In genomic region chr13:30781905-30782304, GRCm38 (mm10) we compare ENCODE assay signal across 16 mouse cellular contexts. TPM values are rescaled to one million over a fixed set of nuclear protein-coding genes. Genes with fewer than 3 reads are reported as not detected.
DNase-seq lines count a peak whose midpoint lies in the region; ATAC-seq and TF ChIP-seq lines count a peak whose summit lies in the region.
"Had no signal": no experiment of that assay in that cellular context is flagged by ENCODE, and none has a peak within 500 bp of the region (broad histone marks: within the 10 kb centered on the region; RNA-seq: fewer than 3 reads in every experiment).

No protein-coding gene starts in this region.

- in situ Hi-C loops in CH12.LX (cut with MboI; ENCODE audit: low pct_ligation_motif_present, low pct_unique_long_range_greater_than_20kb, low sequenced_read_pairs) = no loop called here

- H3K27ac ChIP-seq in kidney, embryonic 14.5 days (ENCODE audit: low read depth, low read length) = no peak overlapping the region
- H3K27ac ChIP-seq in CH12.LX (ENCODE audit: insufficient read depth, low read depth) = no peak overlapping the region
- no peak overlapping the region for H3K27ac ChIP-seq in liver, embryonic 11.5 days (ENCODE audit: low read depth, low read length)
- H3K27ac ChIP-seq: embryonic facial prominence, embryonic 13.5 days; forebrain, embryonic 13.5 days; hindbrain, embryonic 14.5 days; layer of hippocampus, adult 2 months had no signal

- no peaks in the 10 kb centered on the region for H3K27me3 ChIP-seq in kidney, embryonic 14.5 days (ENCODE audit: control insufficient read depth, insufficient read depth, low read length)
- H3K27me3 ChIP-seq in CH12.LX (replicated peaks) = peaks cover 2% of the 10 kb centered on the region
- H3K27me3 ChIP-seq in myocyte (ENCODE audit: control insufficient read depth, insufficient read depth, insufficient read length) = no peaks in the 10 kb centered on the region
- no peaks in the 10 kb centered on the region for H3K27me3 ChIP-seq in liver, embryonic 11.5 days (replicated peaks; ENCODE audit: control insufficient read depth, insufficient read depth, low read length)
- H3K27me3 ChIP-seq: embryonic facial prominence, embryonic 13.5 days; forebrain, embryonic 13.5 days had no signal

- no peaks in the 10 kb centered on the region for H3K4me1 ChIP-seq in kidney, embryonic 14.5 days (ENCODE audit: control insufficient read depth, insufficient read depth, low read length)
- peaks cover 24 to 44% of the 10 kb centered on the region in 2 experiments for H3K4me1 ChIP-seq in CH12.LX (ENCODE audit: control insufficient read depth in 1 of 2, insufficient read depth in 2 of 2)
- no peaks in the 10 kb centered on the region for H3K4me1 ChIP-seq in liver, embryonic 11.5 days (replicated peaks; ENCODE audit: control insufficient read depth, insufficient read depth, low read length)
- H3K4me1 ChIP-seq: forebrain, embryonic 13.5 days had no signal

- H3K4me2 ChIP-seq in kidney, embryonic 14.5 days (replicated peaks; ENCODE audit: low read depth, low read length) = no peak overlapping the region
- H3K4me2 ChIP-seq in CH12.LX (ENCODE audit: insufficient read depth, low read depth, poor library complexity, severe bottlenecking) (peak overlapping the region; percentile 39), myocyte (ENCODE audit: low read depth) (peak overlapping the region; percentile 69)
- no peak overlapping the region for H3K4me2 ChIP-seq in liver, embryonic 11.5 days
- H3K4me2 ChIP-seq: forebrain, embryonic 13.5 days; hindbrain, embryonic 14.5 days had no signal

- TF ChIP-seq CTCF in CH12.LX (conservative IDR thresholded peaks at IDR 0.05 in 1 of 2, IDR thresholded peaks at IDR 0.05 in 1 of 2; ENCODE audit: low read depth in 2 of 2, low read length in 2 of 2) = no peak

- 0 out of 2 replicates have a peak, but pooled peaks have one; percentile 49 for ATAC-seq in kidney, embryonic 14.5 days (ENCODE audit: low FRiP score, low TSS enrichment)
- no peak for ATAC-seq in liver, embryonic 11.5 days (replicated peaks; ENCODE audit: low FRiP score)
- ATAC-seq: forebrain, embryonic 13.5 days had no signal

- H3ac ChIP-seq in myocyte (ENCODE audit: control insufficient read depth, insufficient read length) = no peak overlapping the region

- H3K79me2 ChIP-seq in CH12.LX (replicated peaks; ENCODE audit: control insufficient read depth, extremely low read depth, insufficient read depth, poor library complexity, severe bottlenecking) = no peaks in the 10 kb centered on the region
- H3K79me2 ChIP-seq in myocyte (ENCODE audit: control insufficient read depth, insufficient read depth) = no peaks in the 10 kb centered on the region

- DNase-seq in kidney, postnatal 14 days = no peak
- no peak for DNase-seq in CH12.LX (ENCODE audit: extremely low read depth)
- peak; percentile 15 for DNase-seq in embryo, embryonic 10.5 days (ENCODE audit: low spot score)
- DNase-seq in right cerebral cortex, postnatal 36 days (ENCODE audit: low spot score in 2 of 2) = no peak
- no peak for DNase-seq in liver, embryonic 11.5 days (ENCODE audit: low spot score)
- DNase-seq: adrenal gland, adult 2 months; cerebellum, adult 8-10 months; gastrocnemius, postnatal 14 days; kidney, adult 18-20 months had no signal

- H3K36me3 ChIP-seq in kidney, embryonic 14.5 days (ENCODE audit: control insufficient read depth, insufficient read depth, low read length) = no peaks in the 10 kb centered on the region
- no peaks in the 10 kb centered on the region for H3K36me3 ChIP-seq in CH12.LX (replicated peaks in 1 of 2; ENCODE audit: control insufficient read depth in 1 of 2, insufficient read depth in 1 of 2, low read length in 1 of 2)
- H3K36me3 ChIP-seq in myocyte (ENCODE audit: control insufficient read depth, insufficient read depth) = no peaks in the 10 kb centered on the region
- no peaks in the 10 kb centered on the region for H3K36me3 ChIP-seq in liver, embryonic 11.5 days (ENCODE audit: control insufficient read depth, insufficient read depth, low read length)
- H3K36me3 ChIP-seq: embryonic facial prominence, embryonic 13.5 days had no signal

- H3K9me3 ChIP-seq in kidney, embryonic 14.5 days (ENCODE audit: control insufficient read depth, low read length) = no peaks in the 10 kb centered on the region
- H3K9me3 ChIP-seq in CH12.LX (replicated peaks; ENCODE audit: low read length) = no peaks in the 10 kb centered on the region
- no peaks in the 10 kb centered on the region for H3K9me3 ChIP-seq in liver, embryonic 11.5 days (ENCODE audit: control insufficient read depth, low read length)
- H3K9me3 ChIP-seq: embryonic facial prominence, embryonic 13.5 days; forebrain, embryonic 13.5 days had no signal

- no peak for TF ChIP-seq RAD21 in CH12.LX (IDR thresholded peaks at IDR 0.05; ENCODE audit: low read depth, low read length)

- no peak for TF ChIP-seq POLR2A in CH12.LX (IDR thresholded peaks at IDR 0.05; ENCODE audit: low read depth, low read length)
- TF ChIP-seq POLR2A in myocyte (IDR thresholded peaks at IDR 0.05; ENCODE audit: insufficient read length, low read depth) = no peak

- TF ChIP-seq EP300 in CH12.LX (IDR thresholded peaks at IDR 0.05; ENCODE audit: low read length) = peak; percentile 50

- dilution Hi-C loops in CH12.LX (cut with MboI; ENCODE audit: extremely low pct_ligation_motif_present, extremely low pct_unique_long_range_greater_than_20kb, low sequenced_read_pairs) = no loop called here

- H3K9ac ChIP-seq in kidney, embryonic 14.5 days (ENCODE audit: low read depth, low read length) = no peak overlapping the region
- H3K9ac ChIP-seq in CH12.LX (ENCODE audit: insufficient read depth, low read depth) = no peak overlapping the region
- no peak overlapping the region for H3K9ac ChIP-seq in liver, embryonic 11.5 days (ENCODE audit: low read depth, low read length)
- H3K9ac ChIP-seq: forebrain, embryonic 13.5 days; hindbrain, embryonic 14.5 days had no signal

- WGBS in kidney, embryonic 14.5 days = 45% methylated on average over 2 of the region's 2 CpGs
- 34% methylated on average over 2 of the region's 2 CpGs for WGBS in liver, embryonic 11.5 days

- no peak overlapping the region for H3K4me3 ChIP-seq in kidney, embryonic 14.5 days (ENCODE audit: low read length)
- H3K4me3 ChIP-seq in CH12.LX (replicated peaks in 1 of 3; ENCODE audit: low read depth in 2 of 3, low read length in 2 of 3, poor library complexity in 1 of 3) (no peak overlapping the region), myocyte (no peak overlapping the region)
- no peak overlapping the region for H3K4me3 ChIP-seq in liver, embryonic 11.5 days (ENCODE audit: low read depth, low read length)
- H3K4me3 ChIP-seq: embryonic facial prominence, embryonic 13.5 days; forebrain, embryonic 13.5 days; layer of hippocampus, adult 2 months; megakaryocyte, embryonic 14.5 days had no signal

TF ChIP-seq in CH12.LX, 34 proteins besides CTCF, POLR2A, EP300 and RAD21 (continues in another document):
- TF ChIP-seq PAX5 (IDR thresholded peaks at IDR 0.05; ENCODE audit: low read length) = no peak
- TF ChIP-seq MXI1 (IDR thresholded peaks at IDR 0.05; ENCODE audit: low read depth, low read length) = peak; percentile 43; the same call in 1 of the 2 replicates
- 0 out of 2 replicates have a peak, but pooled peaks have one; percentile 29 for TF ChIP-seq BHLHE40 (IDR thresholded peaks at IDR 0.05; ENCODE audit: low read depth, low read length)
- no peak for TF ChIP-seq CHD1 (IDR thresholded peaks at IDR 0.05; ENCODE audit: low read depth, low read length)
- TF ChIP-seq JUND (conservative IDR thresholded peaks at IDR 0.05; ENCODE audit: low read depth, low read length) = no peak
- TF ChIP-seq TCF12 (IDR thresholded peaks at IDR 0.05; ENCODE audit: low read depth, low read length) = no peak
- TF ChIP-seq USF1 (IDR thresholded peaks at IDR 0.05; ENCODE audit: low read depth, low read length) = no peak
- no peak for TF ChIP-seq HCFC1 (IDR thresholded peaks at IDR 0.05; ENCODE audit: low read depth, low read length)
- TF ChIP-seq ZMIZ1 (IDR thresholded peaks at IDR 0.05; ENCODE audit: low read depth, low read length) = no peak
- no peak for TF ChIP-seq KAT2A (IDR thresholded peaks at IDR 0.05; ENCODE audit: insufficient replicate concordance, low read length)
- no peak for TF ChIP-seq UBTF (IDR thresholded peaks at IDR 0.05; ENCODE audit: low read depth, low read length)
- no peak for TF ChIP-seq MAFK (IDR thresholded peaks at IDR 0.05; ENCODE audit: insufficient replicate concordance, low read length)
- TF ChIP-seq USF2 (conservative IDR thresholded peaks at IDR 0.05; ENCODE audit: low read depth, low read length) = no peak
- TF ChIP-seq ZKSCAN1 (IDR thresholded peaks at IDR 0.05; ENCODE audit: borderline replicate concordance, low read depth, low read length) = no peak

TF ChIP-seq in myocyte, 11 proteins besides CTCF, POLR2A, EP300 and RAD21:
- TF ChIP-seq E2F4 (IDR thresholded peaks at IDR 0.05; ENCODE audit: insufficient read depth) (no peak), MYOG (IDR thresholded peaks at IDR 0.05; ENCODE audit: control insufficient read depth in 1 of 3, insufficient read depth in 1 of 3, insufficient read length in 2 of 3, low read depth in 2 of 3) (peak in 1 of 3 experiments; percentile 46), REST (IDR thresholded peaks at IDR 0.05; ENCODE audit: insufficient read depth, insufficient read length) (no peak), MYOD1 (IDR thresholded peaks at IDR 0.05; ENCODE audit: control insufficient read depth in 1 of 3, insufficient read length in 2 of 3, low read depth in 2 of 3) (peak in 1 of 3 experiments; percentile 53)

RNA-seq across cellular contexts. Expression of gene Irf4, which starts 32.9 kb away (rescaled TPM):
- polyA plus RNA-seq in kidney, embryonic 14.5 days (2014; fragmentation: Nextera tagmentation; extraction: Ambion mirVana) = 0.19 and 0.27 TPM in 2 replicates
- total RNA-seq in CH12.LX (2012; rRNA removed) (115 and 138 TPM in 2 replicates), CH12.LX (2014; rRNA removed) (122 and 142 TPM in 2 replicates)
- polyA plus RNA-seq in CH12.LX (2012; ENCODE audit: insufficient read length, low read depth) (74.5 and 81.7 TPM in 2 replicates), myocyte (2012; fragmentation: generic; extraction: Trizol) (0.01 TPM)
- polyA plus RNA-seq in liver, embryonic 11.5 days (2014; fragmentation: Nextera tagmentation; extraction: Ambion mirVana) = 0.14 TPM in 1 of 2 replicates, not detected in the other

Comparison
In these comparisons a context has a peak if more than half of its experiments do, and no peak if none do; other contexts are left out.
1. H3K4me2 ChIP-seq: peak in CH12.LX (single experiment) and myocyte (single experiment); none in kidney, embryonic 14.5 days (single experiment) and liver, embryonic 11.5 days (single experiment).
2. RNA of gene Irf4, which starts 32.9 kb away (polyA plus RNA-seq): 74.5 to 81.7 TPM in CH12.LX; 0.19 to 0.27 TPM in kidney, embryonic 14.5 days, 0.14 TPM in liver, embryonic 11.5 days and 0.01 TPM in myocyte (single experiment); every median in the first group is over 10 times any median in the second.